9 mouse cellular contexts compared by ENCODE assay signal in the genomic region with DNA sequence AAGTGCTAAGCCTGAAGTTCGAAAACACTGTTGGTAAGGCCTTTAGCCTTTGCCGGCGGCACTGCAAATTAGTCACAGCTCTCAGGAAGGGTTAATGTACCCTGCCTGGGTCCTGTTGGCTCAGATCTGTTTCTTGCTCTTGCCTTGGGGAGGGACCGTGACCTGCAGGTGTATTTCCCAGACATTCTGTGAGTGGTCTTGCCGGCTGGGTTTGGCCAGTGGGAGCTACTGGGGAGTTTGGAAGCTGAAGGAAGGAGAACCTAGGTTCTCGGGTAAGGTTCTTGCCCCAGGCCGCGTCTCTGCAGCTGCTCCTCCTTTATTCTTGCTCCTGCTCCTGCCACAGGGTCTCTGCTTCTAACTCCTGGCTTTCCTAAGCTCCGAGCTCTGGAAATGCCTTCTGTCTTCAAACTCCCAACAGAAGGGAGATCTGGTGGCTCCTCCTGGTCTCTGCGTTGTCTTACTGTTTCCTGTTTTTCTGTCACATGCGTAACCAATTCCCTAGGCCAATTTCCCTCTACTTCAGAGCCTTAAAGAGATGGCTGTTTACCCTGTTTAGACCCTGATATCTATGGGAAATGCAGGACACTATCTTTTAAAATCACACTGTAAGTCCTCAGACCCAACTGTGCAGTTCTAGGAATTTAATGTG. TPM values are rescaled to one million over a fixed set of nuclear protein-coding genes. Genes with fewer than 3 reads are reported as not detected.
A peak's percentile ranks its signal among the peaks of the same experiment; 100 is the strongest.
DNase-seq lines count a peak whose midpoint lies in the region; ATAC-seq and TF ChIP-seq lines count a peak whose summit lies in the region.
"Had no signal": no experiment of that assay in that cellular context is flagged by ENCODE, and none has a peak within 500 bp of the region (broad histone marks: within the 10 kb centered on the region; RNA-seq: fewer than 3 reads in every experiment).

No protein-coding gene starts in this region.

- H3K4me3 ChIP-seq in forebrain, embryonic 10.5 days, result peak overlapping the region; percentile 16
- H3K4me3 ChIP-seq in forebrain, embryonic 12.5 days (replicated peaks), result no peak overlapping the region
- H3K4me3 ChIP-seq in midbrain, embryonic 16.5 days (ENCODE audit: low read depth, low read length), result no peak overlapping the region
- H3K4me3 ChIP-seq in midbrain, embryonic 15.5 days, result no peak overlapping the region
- no peak overlapping the region for H3K4me3 ChIP-seq in intestine, postnatal 0 days (ENCODE audit: low read depth, low read length)
- H3K4me3 ChIP-seq in stomach, embryonic 15.5 days (replicated peaks), result no peak overlapping the region

- H3K4me2 ChIP-seq in forebrain, embryonic 12.5 days, result no peak overlapping the region
- H3K4me2 ChIP-seq in midbrain, embryonic 16.5 days (ENCODE audit: low read length), result no peak overlapping the region
- no peak overlapping the region for H3K4me2 ChIP-seq in midbrain, embryonic 15.5 days
- H3K4me2 ChIP-seq in intestine, postnatal 0 days (replicated peaks; ENCODE audit: low read depth), result peak overlapping the region; percentile 43
- peak overlapping the region; percentile 28; the same call in 1 of the 2 replicates for H3K4me2 ChIP-seq in stomach, embryonic 15.5 days

- no peak for DNase-seq in forebrain, embryonic 10.5 days (ENCODE audit: extremely low spot score, low spot score)
- no peak for DNase-seq in thymus, postnatal 10 days (ENCODE audit: low spot score in 2 of 2)
- DNase-seq in retina, embryonic 14.5 days (ENCODE audit: low spot score), result no peak
- DNase-seq: right cerebral cortex, postnatal 25 days had no signal

- TF ChIP-seq CTCF in intestine, postnatal 0 days (IDR thresholded peaks at IDR 0.05; ENCODE audit: low read depth), result no peak

- H3K9me3 ChIP-seq in forebrain, embryonic 10.5 days, result peaks cover 5% of the 10 kb centered on the region; the same call in 1 of the 2 replicates
- no peaks in the 10 kb centered on the region for H3K9me3 ChIP-seq in forebrain, embryonic 12.5 days
- H3K9me3 ChIP-seq in midbrain, embryonic 16.5 days (replicated peaks; ENCODE audit: control insufficient read depth, low read length, poor library complexity, severe bottlenecking), result no peaks in the 10 kb centered on the region
- no peaks in the 10 kb centered on the region for H3K9me3 ChIP-seq in midbrain, embryonic 15.5 days
- no peaks in the 10 kb centered on the region for H3K9me3 ChIP-seq in intestine, postnatal 0 days (ENCODE audit: control insufficient read depth)
- H3K9me3 ChIP-seq in stomach, embryonic 15.5 days, result no peaks in the 10 kb centered on the region

- H3K27ac ChIP-seq in forebrain, embryonic 10.5 days, result peak overlapping the region; percentile 40
- no peak overlapping the region for H3K27ac ChIP-seq in forebrain, embryonic 12.5 days
- no peak overlapping the region for H3K27ac ChIP-seq in midbrain, embryonic 16.5 days (ENCODE audit: low read length)
- no peak overlapping the region for H3K27ac ChIP-seq in midbrain, embryonic 15.5 days
- no peak overlapping the region for H3K27ac ChIP-seq in intestine, postnatal 0 days (ENCODE audit: low read depth, low read length)
- peak overlapping the region; percentile 57 for H3K27ac ChIP-seq in stomach, embryonic 15.5 days

- peaks cover 9% of the 10 kb centered on the region for H3K27me3 ChIP-seq in forebrain, embryonic 10.5 days (ENCODE audit: poor library complexity, severe bottlenecking)
- H3K27me3 ChIP-seq in forebrain, embryonic 12.5 days, result no peaks in the 10 kb centered on the region
- H3K27me3 ChIP-seq in midbrain, embryonic 16.5 days (ENCODE audit: control insufficient read depth, insufficient read depth, low read depth, low read length), result no peaks in the 10 kb centered on the region
- no peaks in the 10 kb centered on the region for H3K27me3 ChIP-seq in midbrain, embryonic 15.5 days (replicated peaks)
- H3K27me3 ChIP-seq in intestine, postnatal 0 days (replicated peaks; ENCODE audit: control insufficient read depth, insufficient read depth, low read length), result no peaks in the 10 kb centered on the region
- H3K27me3 ChIP-seq in stomach, embryonic 15.5 days (replicated peaks), result no peaks in the 10 kb centered on the region

- ATAC-seq in forebrain, embryonic 12.5 days (ENCODE audit: low FRiP score), result no peak
- ATAC-seq in midbrain, embryonic 16.5 days, result no peak
- ATAC-seq in midbrain, embryonic 15.5 days (replicated peaks), result no peak
- no peak for ATAC-seq in intestine, postnatal 0 days
- no peak for ATAC-seq in stomach, embryonic 15.5 days (ENCODE audit: insufficient read depth, low FRiP score, low read depth)

- H3K9ac ChIP-seq in forebrain, embryonic 12.5 days, result no peak overlapping the region
- H3K9ac ChIP-seq in midbrain, embryonic 16.5 days (ENCODE audit: low read depth, low read length), result peak overlapping the region; percentile 28; the same call in 1 of the 2 replicates
- no peak overlapping the region for H3K9ac ChIP-seq in midbrain, embryonic 15.5 days
- peak overlapping the region; percentile 26; the same call in 1 of the 2 replicates for H3K9ac ChIP-seq in intestine, postnatal 0 days (ENCODE audit: low read depth, low read length)
- H3K9ac ChIP-seq in stomach, embryonic 15.5 days, result no peak overlapping the region

- 0 out of 2 replicates have a peak, but pooled peaks cover 3% of the 10 kb centered on the region for H3K36me3 ChIP-seq in forebrain, embryonic 10.5 days (replicated peaks)
- no peaks in the 10 kb centered on the region for H3K36me3 ChIP-seq in forebrain, embryonic 12.5 days (replicated peaks)
- no peaks in the 10 kb centered on the region for H3K36me3 ChIP-seq in midbrain, embryonic 16.5 days (ENCODE audit: control insufficient read depth, insufficient read depth, low read length)
- no peaks in the 10 kb centered on the region for H3K36me3 ChIP-seq in midbrain, embryonic 15.5 days (replicated peaks)
- H3K36me3 ChIP-seq in intestine, postnatal 0 days (ENCODE audit: control insufficient read depth, insufficient read depth), result 0 out of 2 replicates have a peak, but pooled peaks cover 3% of the 10 kb centered on the region
- H3K36me3 ChIP-seq in stomach, embryonic 15.5 days, result no peaks in the 10 kb centered on the region

- peaks cover 38% of the 10 kb centered on the region for H3K4me1 ChIP-seq in forebrain, embryonic 10.5 days
- peaks cover 28% of the 10 kb centered on the region for H3K4me1 ChIP-seq in forebrain, embryonic 12.5 days
- peaks cover 14% of the 10 kb centered on the region for H3K4me1 ChIP-seq in midbrain, embryonic 16.5 days (ENCODE audit: control insufficient read depth, insufficient read depth, low read length)
- peaks cover 18% of the 10 kb centered on the region for H3K4me1 ChIP-seq in midbrain, embryonic 15.5 days
- H3K4me1 ChIP-seq in intestine, postnatal 0 days (replicated peaks; ENCODE audit: control insufficient read depth, insufficient read depth, low read length), result peaks cover 23% of the 10 kb centered on the region
- peaks cover 18% of the 10 kb centered on the region for H3K4me1 ChIP-seq in stomach, embryonic 15.5 days

- 56% methylated on average over 11 of the region's 11 CpGs for WGBS in forebrain, embryonic 10.5 days
- WGBS in forebrain, embryonic 12.5 days, result 78% methylated on average over 11 of the region's 11 CpGs
- WGBS in midbrain, embryonic 16.5 days, result 66% methylated on average over 11 of the region's 11 CpGs
- WGBS in midbrain, embryonic 15.5 days, result 66% methylated on average over 11 of the region's 11 CpGs
- 60% methylated on average over 11 of the region's 11 CpGs for WGBS in intestine, postnatal 0 days
- 50% methylated on average over 11 of the region's 11 CpGs for WGBS in stomach, embryonic 15.5 days

RNA-seq across cellular contexts. Expression of gene Cyth3, which starts 3.8 kb away (rescaled TPM):
- polyA plus RNA-seq in forebrain, embryonic 10.5 days (2016; fragmentation: Nextera tagmentation; extraction: Ambion mirVana), result 31.2 and 31.6 TPM in 2 replicates
- polyA plus RNA-seq in forebrain, embryonic 12.5 days (2016; fragmentation: Nextera tagmentation; extraction: Ambion mirVana), result 25.7 and 27.8 TPM in 2 replicates
- polyA plus RNA-seq in midbrain, embryonic 16.5 days (2015; fragmentation: Nextera tagmentation; extraction: Ambion mirVana), result 40.2 and 40.7 TPM in 2 replicates
- 39.1 and 41.4 TPM in 2 replicates for polyA plus RNA-seq in midbrain, embryonic 15.5 days (2015; fragmentation: Nextera tagmentation; extraction: Ambion mirVana)
- 21.1 and 22.6 TPM in 2 replicates for polyA plus RNA-seq in intestine, postnatal 0 days (2015; fragmentation: Nextera tagmentation; extraction: Ambion mirVana)
- 49.8 and 53.9 TPM in 2 replicates for polyA plus RNA-seq in stomach, embryonic 15.5 days (2015; fragmentation: Nextera tagmentation; extraction: Ambion mirVana)

Comparison
In these comparisons a context has a peak if more than half of its experiments do, and no peak if none do; other contexts are left out.
1. H3K27ac ChIP-seq: peak in forebrain, embryonic 10.5 days (single experiment) and stomach, embryonic 15.5 days (single experiment); none in forebrain, embryonic 12.5 days (single experiment), midbrain, embryonic 16.5 days (single experiment), midbrain, embryonic 15.5 days (single experiment) and intestine, postnatal 0 days (single experiment).
2. H3K9ac ChIP-seq: peak in midbrain, embryonic 16.5 days (single experiment) and intestine, postnatal 0 days (single experiment); none in forebrain, embryonic 12.5 days (single experiment), midbrain, embryonic 15.5 days (single experiment) and stomach, embryonic 15.5 days (single experiment).
3. H3K4me2 ChIP-seq: peak in intestine, postnatal 0 days (single experiment) and stomach, embryonic 15.5 days (single experiment); none in forebrain, embryonic 12.5 days (single experiment), midbrain, embryonic 16.5 days (single experiment) and midbrain, embryonic 15.5 days (single experiment).